Mouse (Mus musculus) MEL (cell line): ENCODE measurements around the gene Fhdc1. TPM values are rescaled to one million over a fixed set of nuclear protein-coding genes. Genes with fewer than 3 reads are reported as not detected.

Source experiments
- DNase-seq: peaks from one replicate; pipeline ENCODE4 v3.0.0; 2011; ENCODE audit warnings: low read depth, low spot score
- H3K27ac ChIP-seq: 2 replicates; pipeline ENCODE4 v1.5.1; 2012; ENCODE audit warnings: low read depth, mild to moderate bottlenecking, control low read depth, low read length, moderate library complexity; ENCODE audit not compliant: control insufficient read depth
- H3K27me3 ChIP-seq, 2 experiments: fragments of 150-350 bp in 1 of 2; sonication (generic) in 1 of 2; 2 replicates each; pipeline ENCODE4 v1.6.1; 2012; ENCODE audit warnings: low read length in 2 of 2, mild to moderate bottlenecking in 2 of 2, improper control_type of control experiment in 1 of 2, moderate library complexity in 1 of 2; ENCODE audit not compliant: insufficient read depth in 2 of 2, control insufficient read depth in 1 of 2
- H3K36me3 ChIP-seq, 2 experiments: 2 replicates each; pipeline ENCODE4 v1.6.1; 2012 to 2014; ENCODE audit warnings: low read length in 2 of 2, improper control_type of control experiment in 1 of 2, inconsistent platforms in 1 of 2, mild to moderate bottlenecking in 1 of 2; ENCODE audit not compliant: insufficient read depth in 2 of 2, control insufficient read depth in 1 of 2
- H3K4me1 ChIP-seq, 2 experiments: fragments of 150-350 bp in 1 of 2; sonication (generic) in 1 of 2; 2 replicates each; pipeline ENCODE4 v1.6.1; 2012; ENCODE audit warnings: low read length in 2 of 2, improper control_type of control experiment in 1 of 2, mild to moderate bottlenecking in 1 of 2; ENCODE audit not compliant: insufficient read depth in 2 of 2, control insufficient read depth in 1 of 2
- H3K4me3 ChIP-seq, 2 experiments: fragments of 150-350 bp in 1 of 2; sonication (generic) in 1 of 2; 2 replicates each; pipeline ENCODE4 v1.5.1; 2012; ENCODE audit warnings: low read depth in 2 of 2, low read length in 2 of 2, mild to moderate bottlenecking in 2 of 2, moderate library complexity in 2 of 2, control low read depth in 1 of 2, improper control_type of control experiment in 1 of 2; ENCODE audit not compliant: control insufficient read depth in 1 of 2, insufficient read depth in 1 of 2
- H3K79me2 ChIP-seq: 2 replicates; pipeline ENCODE4 v1.6.1; 2012; ENCODE audit warnings: mild to moderate bottlenecking, low read length, moderate library complexity; ENCODE audit not compliant: control insufficient read depth, poor library complexity, insufficient read depth
- H3K9ac ChIP-seq: 2 replicates; pipeline ENCODE4 v1.6.1; 2012; ENCODE audit warnings: low read depth, mild to moderate bottlenecking, control low read depth, low read length, moderate library complexity; ENCODE audit not compliant: control insufficient read depth, poor library complexity, severe bottlenecking
- H3K9me3 ChIP-seq: fragments of 150-350 bp; sonication (generic); replicated peaks from 2 replicates; pipeline ENCODE4 v1.6.1; 2012; ENCODE audit warnings: mild to moderate bottlenecking, low read length, improper control_type of control experiment, moderate library complexity; ENCODE audit not compliant: insufficient read depth
- BHLHE40 ChIP-seq: IDR thresholded peaks from 2 replicates; pipeline ENCODE4 v1.6.1; 2012; ENCODE audit warnings: low read depth, mild to moderate bottlenecking, inconsistent platforms, low read length, improper control_type of control experiment, borderline replicate concordance
- CTCF ChIP-seq, 3 experiments: IDR thresholded peaks in 2 of 3; conservative IDR thresholded peaks in 1 of 3; 2 replicates each; pipeline ENCODE4 v1.5.1; 2011 to 2012; ENCODE audit warnings: low read length in 3 of 3, low read depth in 2 of 3, mild to moderate bottlenecking in 2 of 3, improper control_type of control experiment in 1 of 3, inconsistent platforms in 1 of 3, mixed read lengths in 1 of 3, moderate library complexity in 1 of 3; ENCODE audit not compliant: control insufficient read depth in 1 of 3, insufficient read depth in 1 of 3, poor library complexity in 1 of 3, severe bottlenecking in 1 of 3
- GABPA ChIP-seq: IDR thresholded peaks from 2 replicates; pipeline ENCODE4 v1.6.1; 2012; ENCODE audit warnings: low read depth, mild to moderate bottlenecking, inconsistent platforms, low read length, improper control_type of control experiment, moderate library complexity
- HCFC1 ChIP-seq: IDR thresholded peaks from 2 replicates; pipeline ENCODE4 v1.6.1; 2012; ENCODE audit warnings: low read depth, mild to moderate bottlenecking, inconsistent platforms, low read length, improper control_type of control experiment, moderate library complexity
- KAT2A ChIP-seq: conservative IDR thresholded peaks from 2 replicates; pipeline ENCODE4 v1.6.1; 2012; ENCODE audit warnings: low read depth, low read length, improper control_type of control experiment, inconsistent platforms
- MAZ ChIP-seq: IDR thresholded peaks from 2 replicates; pipeline ENCODE4 v1.6.1; 2012; ENCODE audit warnings: low read depth, mild to moderate bottlenecking, inconsistent platforms, low read length, improper control_type of control experiment
- MEF2A ChIP-seq: IDR thresholded peaks from 2 replicates; pipeline ENCODE4 v1.6.1; 2014; ENCODE audit warnings: low read depth, mild to moderate bottlenecking, inconsistent platforms, low read length, improper control_type of control experiment; ENCODE audit not compliant: poor library complexity, insufficient replicate concordance, severe bottlenecking; ENCODE audit errors: extremely low read depth
- MYB ChIP-seq: IDR thresholded peaks from 2 replicates; pipeline ENCODE4 v1.6.1; 2011; ENCODE audit warnings: mild to moderate bottlenecking, low read depth, low read length, improper control_type of control experiment
- RCOR1 ChIP-seq: IDR thresholded peaks from 2 replicates; pipeline ENCODE4 v1.6.1; 2012; ENCODE audit warnings: low read depth, mild to moderate bottlenecking, inconsistent platforms, low read length, improper control_type of control experiment
- SIN3A ChIP-seq: IDR thresholded peaks from 2 replicates; pipeline ENCODE4 v1.6.1; 2012; ENCODE audit warnings: low read length, improper control_type of control experiment, inconsistent platforms
- TBP ChIP-seq: IDR thresholded peaks from 2 replicates; pipeline ENCODE4 v1.8.0; 2011; ENCODE audit warnings: low read depth, low read length, improper control_type of control experiment
- USF2 ChIP-seq, 2 experiments: IDR thresholded peaks; 2 replicates each; pipeline ENCODE4 v1.6.1; 2011 to 2012; ENCODE audit warnings: improper control_type of control experiment in 2 of 2, low read length in 2 of 2, borderline replicate concordance in 1 of 2, inconsistent platforms in 1 of 2, low read depth in 1 of 2, mild to moderate bottlenecking in 1 of 2; ENCODE audit not compliant: insufficient read depth in 1 of 2
- ZKSCAN1 ChIP-seq: IDR thresholded peaks from 2 replicates; pipeline ENCODE4 v1.6.1; 2012; ENCODE audit warnings: low read depth, mild to moderate bottlenecking, inconsistent platforms, low read length, improper control_type of control experiment, moderate library complexity
- ZNF384 ChIP-seq: IDR thresholded peaks from 2 replicates; pipeline ENCODE4 v1.6.1; 2012; ENCODE audit warnings: low read depth, mild to moderate bottlenecking, inconsistent platforms, low read length, improper control_type of control experiment
- polyA plus RNA-seq, 2 experiments: library from polyadenylated mRNA; stranded (reverse) in 1 of 2; unstranded in 1 of 2; fragments of >175 nt in 1 of 2; fragments of >200 nt in 1 of 2; gene quantifications; 2 replicates each; pipeline versions ENCODE4 v1.2.1 to v1.2.4; 2012; ENCODE audit warnings: low replicate concordance in 2 of 2, low read depth in 1 of 2; ENCODE audit not compliant: insufficient read length in 2 of 2, insufficient read depth in 1 of 2, missing spikeins in 1 of 2
- total RNA-seq: library from RNA; depleted of rRNA; stranded (reverse); fragments of 300-350 nt; gene quantifications from 2 replicates; pipeline ENCODE4 v1.2.3, GENCODE M21; 2012

Gene Fhdc1
- total and polyA plus RNA-seq, 3 experiments: 0.54 to 2.0 TPM; not detected in 1

DNA sequence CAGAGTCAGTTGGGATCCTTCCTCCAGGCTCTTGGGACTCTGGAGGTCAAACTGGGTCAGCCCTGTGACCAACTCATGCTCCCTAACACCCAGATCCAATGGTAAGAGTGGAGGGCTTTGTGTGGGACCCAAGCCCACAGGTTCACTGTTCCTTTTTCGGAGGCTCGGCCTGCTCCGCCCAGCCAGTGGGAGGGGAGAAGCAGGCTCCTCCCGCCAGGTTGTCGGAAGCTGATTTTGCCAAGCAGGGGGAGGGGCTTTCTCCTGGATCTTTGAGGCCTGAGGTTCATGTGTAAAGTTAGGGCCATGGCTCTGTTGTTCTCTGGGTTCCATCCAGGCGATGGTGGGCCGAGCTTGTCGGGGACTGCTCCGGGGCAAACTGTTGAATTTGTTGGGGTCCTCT lies 34.4 kb downstream of the Fhdc1 start:
- Histone ChIP-seq H3K9ac (no peak overlapping the region), H3K4me3 (no peak overlapping the region), H3K36me3 (0 out of 4 replicates have a peak, but pooled peaks cover 0 to 2% of the 10 kb centered on the region in 2 experiments), H3K4me1 (no peaks in the 10 kb centered on the region), H3K9me3 (no peaks in the 10 kb centered on the region), H3K27ac (no peak overlapping the region), H3K27me3 (no peaks in the 10 kb centered on the region; a peak in 1 of 4 replicates), H3K79me2 (no peaks in the 10 kb centered on the region)
- DNase-seq: no peak
- TF ChIP-seq HCFC1: no peak
- TF ChIP-seq MYB: no peak
- no peak for TF ChIP-seq SIN3A

DNA sequence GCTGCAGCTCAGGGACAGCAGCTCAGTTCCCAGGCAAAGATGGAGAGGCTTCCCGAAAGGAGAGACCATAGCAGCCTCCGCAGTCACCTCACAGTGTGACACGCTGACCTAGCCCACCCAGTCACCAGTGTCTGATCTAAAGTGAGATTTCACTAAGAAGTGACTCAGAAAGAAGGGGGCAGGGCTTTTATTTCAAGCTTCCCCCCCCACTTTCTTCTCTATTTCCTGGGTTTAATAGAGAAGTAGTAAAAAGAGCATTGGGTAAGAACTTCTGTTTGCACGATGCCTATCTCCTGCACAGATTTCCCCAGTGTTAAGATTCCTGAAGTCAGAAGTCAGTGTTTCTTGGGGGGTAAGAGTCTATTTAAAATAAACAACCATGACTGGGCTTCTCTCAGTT lies 37.3 kb downstream of the Fhdc1 start:
- H3K79me2 ChIP-seq: no peaks in the 10 kb centered on the region
- TF ChIP-seq ZKSCAN1: no peak
- no peak for TF ChIP-seq MAZ
- no peak for TF ChIP-seq GABPA
- no peak for TF ChIP-seq ZNF384
- TF ChIP-seq MYB: no peak
- TF ChIP-seq USF2 (IDR thresholded peaks at IDR 0.05; ENCODE audit: borderline replicate concordance in 1 of 2, insufficient read depth in 1 of 2, low read depth in 1 of 2, low read length in 2 of 2): no peak
- TF ChIP-seq RCOR1: no peak
- TF ChIP-seq KAT2A: no peak
- no peak for TF ChIP-seq BHLHE40
- TF ChIP-seq MEF2A: no peak
- TF ChIP-seq TBP: no peak
- TF ChIP-seq HCFC1: no peak
- no peak for TF ChIP-seq CTCF (IDR thresholded peaks at IDR 0.05 in 2 of 3, conservative IDR thresholded peaks at IDR 0.05 in 1 of 3; ENCODE audit: control insufficient read depth in 1 of 3, insufficient read depth in 1 of 3, low read depth in 2 of 3, low read length in 3 of 3, poor library complexity in 1 of 3, severe bottlenecking in 1 of 3)
- H3K27me3 ChIP-seq: no peaks in the 10 kb centered on the region; a peak in 1 of 4 replicates
- no peaks in the 10 kb centered on the region for H3K9me3 ChIP-seq
- no peak overlapping the region for H3K4me3 ChIP-seq
- peaks cover 0 to 2% of the 10 kb centered on the region in 2 experiments; a peak in 1 of 4 replicates for H3K4me1 ChIP-seq
- no peak overlapping the region for H3K27ac ChIP-seq
- no peaks in the 10 kb centered on the region for H3K36me3 ChIP-seq
- no peak for DNase-seq
- no peak overlapping the region for H3K9ac ChIP-seq
